Mouse (Mus musculus) skeletal muscle tissue, adult 2 months (tissue): ENCODE measurements at regions not wholly inside any gene's neighbourhood (a gene's known extent, or its start where the extent isn't known, plus 50 kb on each side); places are given as distances from the start of the nearest gene placed in this dataset.

Experiments used
- DNase-seq: peaks from one replicate; pipeline ENCODE4 v3.0.0-alpha.2; 2012; ENCODE audit warnings: low read depth, low spot score

DNA sequence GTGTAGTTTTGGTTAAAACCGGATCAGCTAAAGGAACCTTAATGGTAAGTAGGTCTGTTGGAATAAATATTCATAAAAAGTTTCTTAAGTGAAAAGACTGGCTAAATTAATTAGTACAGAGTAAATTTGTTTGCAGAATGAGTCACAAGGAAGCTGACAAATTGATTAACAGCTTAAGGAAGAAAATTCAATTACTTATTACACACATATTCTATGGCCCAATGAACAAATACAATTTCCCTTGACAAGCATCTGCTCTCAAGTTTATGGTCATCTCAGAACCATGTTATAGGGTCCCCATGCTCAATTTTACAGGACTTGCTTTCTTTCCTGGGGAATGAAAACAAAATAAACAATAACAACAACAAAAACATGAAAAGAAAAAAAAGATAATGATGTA is 231.4 kb upstream of the Frg1 start:
- no peak for DNase-seq

GRCm38 (mm10) chr8:41644626-41645025 is 227.8 kb upstream of the Frg1 start:
- no peak for DNase-seq

DNA sequence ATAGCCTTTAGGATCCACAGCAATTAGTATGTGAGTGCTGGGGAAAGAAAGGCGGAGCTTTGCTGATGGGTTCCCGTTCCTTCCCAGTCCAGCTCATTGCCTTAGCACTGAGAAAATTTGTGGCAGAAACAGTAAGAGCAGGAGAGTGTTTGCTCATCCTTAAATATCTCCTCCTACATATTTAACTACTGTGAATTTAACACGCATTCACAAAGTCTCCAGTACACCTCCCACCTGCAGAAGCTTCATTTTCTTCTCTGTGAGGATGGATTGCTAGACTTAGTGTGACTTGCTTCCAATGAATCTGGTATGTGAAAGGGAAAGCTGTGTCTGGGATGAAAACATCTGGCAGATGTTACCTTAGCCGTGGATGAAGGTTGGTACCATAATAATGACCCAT is 207.0 kb upstream of the Frg1 start:
- DNase-seq = no peak

DNA sequence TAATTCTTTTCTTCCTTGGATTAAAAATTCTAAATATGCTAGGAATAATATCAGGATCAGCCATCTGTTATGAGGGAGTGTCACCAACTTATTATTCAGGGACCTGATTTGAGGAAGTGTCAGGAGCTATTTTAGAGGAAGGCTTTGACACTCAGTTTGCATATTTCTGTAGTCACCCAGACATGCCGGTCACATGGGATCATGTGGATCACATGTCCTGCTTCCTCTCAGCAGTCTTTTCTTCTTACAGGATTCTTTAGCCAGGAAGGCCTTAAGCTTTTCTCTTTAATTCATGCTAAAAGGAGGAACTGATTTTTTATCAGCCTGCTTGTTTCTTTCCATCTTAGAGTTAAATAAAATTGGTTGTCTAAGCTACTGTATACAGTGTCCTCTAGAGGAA is 183.4 kb upstream of the Frg1 start:
- no peak for DNase-seq

- no peak for DNase-seq
Measured at GRCm38 (mm10) chr8:41594446-41594845, 177.6 kb upstream of the Frg1 start.

- DNase-seq = no peak
Measured at GRCm38 (mm10) chr8:41593666-41594042, 176.8 kb upstream of the Frg1 start.

DNA sequence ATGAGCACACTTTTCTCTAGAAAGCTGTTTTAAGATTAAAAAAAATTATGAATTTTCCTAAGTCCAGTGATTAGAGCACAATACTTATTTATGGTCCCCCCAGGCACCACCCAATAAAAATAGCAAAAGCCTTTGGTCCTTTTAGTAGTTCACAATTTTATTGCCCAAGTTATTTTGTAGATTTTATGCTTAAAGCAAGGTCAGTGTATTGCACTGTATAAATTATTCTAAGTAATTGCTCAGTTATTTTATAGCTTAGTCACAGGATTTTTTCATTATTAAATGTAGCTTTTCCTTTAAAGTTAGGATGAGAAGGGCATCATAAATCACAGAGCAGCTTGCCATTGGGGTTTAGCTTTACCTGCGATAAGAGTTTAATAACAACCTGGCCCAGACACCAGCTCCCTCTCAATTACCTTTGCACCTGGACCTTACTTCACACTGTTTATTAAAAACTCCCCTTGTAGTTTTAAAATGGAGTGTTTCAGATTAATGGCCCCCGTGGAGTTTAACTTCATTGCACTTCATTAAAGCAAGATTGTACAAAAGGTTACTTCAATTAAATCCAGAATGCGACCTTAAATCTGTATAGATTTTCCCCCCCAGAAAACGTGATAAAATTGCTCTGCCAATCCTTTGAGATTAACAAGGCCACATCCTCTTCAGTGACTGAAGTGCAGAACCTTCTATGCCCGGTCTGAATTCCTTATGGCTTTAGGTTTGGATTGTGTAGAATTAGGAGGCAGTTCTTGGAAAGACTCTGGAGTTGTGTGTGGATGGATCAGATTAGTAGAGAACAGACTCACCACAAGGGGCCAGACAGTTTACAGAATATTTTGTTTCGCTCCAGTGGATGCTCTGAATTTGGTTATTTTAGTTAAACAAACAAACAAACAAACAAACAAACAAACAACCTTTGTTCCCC is 176.1 kb upstream of the Frg1 start:
- DNase-seq = no peak

DNA sequence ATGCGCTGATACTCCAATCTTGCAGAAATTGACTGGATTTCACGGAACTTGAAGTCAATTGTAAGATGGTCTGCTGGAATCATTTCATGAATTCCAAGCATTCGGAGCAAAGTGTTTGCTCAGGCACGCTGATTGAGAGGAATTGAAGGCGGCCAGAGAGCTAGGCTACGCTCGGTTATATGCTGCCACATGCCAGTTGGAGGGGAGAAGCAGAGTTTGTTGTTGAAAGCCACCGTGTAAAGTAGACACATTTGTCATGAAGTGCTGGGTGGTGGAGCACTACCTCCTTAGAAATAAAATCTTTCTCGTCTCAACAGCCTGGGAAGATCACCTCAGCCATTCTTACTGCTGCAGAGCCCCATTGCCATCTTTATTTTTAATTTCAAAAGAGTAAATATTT is 175.3 kb upstream of the Frg1 start:
- no peak for DNase-seq

GRCm38 (mm10) chr8:41588157-41588556 is 171.3 kb upstream of the Frg1 start:
- no peak for DNase-seq

DNA sequence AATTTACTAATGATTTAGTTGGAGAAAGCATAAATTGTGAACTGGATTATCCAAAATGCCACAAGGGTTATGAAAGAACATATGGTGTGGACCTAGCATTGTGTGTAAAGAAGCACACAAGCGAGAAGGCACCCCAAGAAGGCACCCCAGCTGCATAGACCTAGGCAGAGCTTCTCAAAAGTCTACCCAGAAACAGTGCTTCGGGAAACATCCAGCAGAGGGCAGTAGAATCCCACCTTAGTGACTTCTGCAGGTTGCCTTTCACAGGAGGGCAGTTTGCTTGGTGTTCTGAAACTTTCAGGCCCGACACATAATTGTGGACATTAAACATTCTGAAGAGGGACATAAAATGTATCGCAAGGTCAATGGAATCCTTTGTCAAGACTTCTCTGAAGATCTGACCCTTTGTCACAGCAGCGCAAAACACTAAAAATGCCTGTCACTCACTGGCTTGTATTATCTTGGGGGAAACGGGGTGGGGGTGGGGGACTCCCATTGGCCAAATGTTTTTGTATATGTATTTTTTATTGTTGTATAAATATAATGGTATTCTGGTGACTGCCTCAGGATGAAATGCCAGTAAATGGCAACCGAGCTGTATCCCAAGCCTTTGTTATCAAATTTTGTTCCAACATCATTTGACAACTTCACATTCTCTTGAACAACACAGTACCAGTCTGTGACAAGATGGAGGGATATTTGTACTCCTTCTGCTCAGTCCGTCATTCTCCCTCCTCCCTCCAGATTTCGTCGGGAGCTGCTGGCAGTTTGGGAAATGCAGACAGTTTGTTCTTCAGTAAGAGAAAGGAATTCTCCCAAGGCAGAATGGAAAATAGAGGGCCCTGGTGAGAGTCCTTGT is 156.4 kb upstream of the Frg1 start:
- peak; percentile 20 for DNase-seq

DNA sequence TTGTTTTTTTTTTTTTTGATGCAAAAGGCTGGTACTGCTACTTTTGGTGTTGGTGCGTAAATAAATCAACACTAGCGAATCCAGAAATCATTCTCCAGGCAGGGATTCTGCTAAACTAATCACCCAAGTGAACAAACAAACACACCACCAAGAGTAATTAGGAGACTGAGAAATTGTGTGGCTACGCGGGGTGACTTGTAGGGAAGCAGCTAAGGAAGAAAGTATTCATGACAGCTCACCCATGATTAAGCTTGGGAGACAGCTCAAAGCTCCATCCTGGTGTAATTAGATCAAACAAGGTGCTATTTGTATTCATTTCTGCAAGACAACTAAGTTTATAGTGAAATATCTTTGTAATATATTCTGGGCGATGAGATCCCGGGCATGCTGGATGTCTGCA is 153.7 kb upstream of the Frg1 start:
- no peak for DNase-seq

DNA sequence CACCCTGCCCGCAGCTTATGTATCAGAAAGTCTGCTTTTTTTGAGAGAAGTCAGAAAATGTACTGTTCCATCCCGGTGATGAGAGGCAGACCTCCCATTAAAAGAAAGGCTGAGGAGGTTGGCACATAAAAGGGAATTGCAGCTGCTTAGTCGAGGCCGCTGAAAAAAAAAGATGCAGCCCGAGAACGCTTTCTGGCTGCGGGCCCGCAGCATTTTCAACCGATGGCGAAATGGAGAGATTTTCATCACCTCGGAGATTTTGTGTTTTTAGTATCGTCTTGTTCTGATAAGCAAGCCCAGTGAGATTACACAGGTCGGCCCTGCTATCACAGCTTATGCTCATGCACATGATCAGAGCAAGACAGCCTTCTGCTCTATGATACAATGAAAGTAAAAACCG is 145.1 kb upstream of the Frg1 start:
- peak; percentile 4 for DNase-seq

- DNase-seq = no peak
Measured at GRCm38 (mm10) chr8:41556819-41557218, 139.9 kb upstream of the Frg1 start.

GRCm38 (mm10) chr8:41552747-41553534 is 136.1 kb upstream of the Frg1 start:
- no peak for DNase-seq

GRCm38 (mm10) chr8:41551925-41552414 is 135.1 kb upstream of the Frg1 start:
- DNase-seq = no peak

- no peak for DNase-seq
Measured at GRCm38 (mm10) chr8:41550095-41550420, 133.2 kb upstream of the Frg1 start.

DNA sequence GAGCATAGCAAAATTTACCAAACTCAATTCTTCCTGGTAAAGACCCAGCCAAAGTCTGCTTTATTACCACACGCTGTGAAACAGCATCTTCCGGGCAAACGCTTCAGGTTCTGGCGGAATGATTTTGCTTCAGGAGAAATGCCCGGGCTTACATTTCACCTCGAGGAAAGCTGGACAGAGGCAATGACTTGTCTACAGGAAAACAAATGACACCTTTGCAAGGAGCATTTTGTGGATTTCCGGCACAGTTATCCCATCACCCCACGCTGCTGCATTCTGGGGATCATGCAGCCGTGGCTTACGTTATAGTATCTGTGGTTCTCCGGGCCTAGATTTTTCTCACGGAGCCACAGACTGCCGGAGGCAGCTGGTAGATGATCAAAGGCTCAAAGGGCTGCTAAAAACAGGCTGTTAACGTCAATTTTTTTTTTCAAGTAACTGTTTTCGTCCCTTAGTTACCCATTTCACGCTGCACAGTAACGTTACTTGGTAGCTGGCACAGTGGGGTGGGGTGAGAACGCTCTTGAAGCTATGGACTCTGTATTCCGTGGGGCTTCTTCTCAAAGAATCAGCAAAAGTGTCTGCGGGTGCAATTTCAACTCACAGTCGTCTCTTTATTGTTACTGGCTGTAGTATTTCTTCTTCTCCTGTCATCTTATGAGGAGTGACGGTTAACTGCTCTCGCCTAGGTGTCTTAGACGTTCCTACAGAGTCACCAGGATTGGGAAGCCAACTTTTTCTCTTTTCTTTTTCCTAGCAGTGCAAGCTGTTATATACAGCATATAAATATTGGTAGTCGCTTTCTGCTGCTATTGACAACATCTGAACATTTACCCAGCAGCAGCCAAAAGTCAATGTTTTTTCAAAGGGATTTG is 132.6 kb upstream of the Frg1 start:
- DNase-seq = no peak

- no peak for DNase-seq
Measured at GRCm38 (mm10) chr8:41547730-41548368, 131.0 kb upstream of the Frg1 start.

DNA sequence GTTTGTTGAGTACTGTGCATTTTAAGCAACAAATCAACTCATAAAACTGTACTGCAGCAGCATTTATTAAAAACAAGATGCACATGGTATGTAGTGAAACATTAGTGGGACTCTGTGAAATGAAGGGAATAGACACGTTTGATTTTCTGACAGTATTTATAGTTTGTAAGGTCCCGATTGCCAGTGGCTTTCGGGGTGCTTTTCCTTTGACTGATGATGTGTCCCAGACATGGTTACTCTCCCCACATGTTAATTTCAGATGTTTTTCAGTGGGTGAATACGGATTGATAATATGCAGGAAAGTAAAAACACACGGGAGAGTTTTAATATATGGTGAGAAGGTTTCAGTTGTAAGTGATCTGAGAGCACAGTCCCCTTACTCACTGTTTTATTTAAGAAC is 115.3 kb upstream of the Frg1 start:
- no peak for DNase-seq

GRCm38 (mm10) chr8:41529581-41529980 is 112.7 kb upstream of the Frg1 start:
- no peak for DNase-seq
